Mouse (Mus musculus): ENCODE results near the gene Mettl18.
"Not testable (repeated sequence)": the region's sequence is repeated elsewhere in the genome, so short reads cannot be mapped to it uniquely, and the experiment has no call there.

The Mettl18 gene

DNA sequence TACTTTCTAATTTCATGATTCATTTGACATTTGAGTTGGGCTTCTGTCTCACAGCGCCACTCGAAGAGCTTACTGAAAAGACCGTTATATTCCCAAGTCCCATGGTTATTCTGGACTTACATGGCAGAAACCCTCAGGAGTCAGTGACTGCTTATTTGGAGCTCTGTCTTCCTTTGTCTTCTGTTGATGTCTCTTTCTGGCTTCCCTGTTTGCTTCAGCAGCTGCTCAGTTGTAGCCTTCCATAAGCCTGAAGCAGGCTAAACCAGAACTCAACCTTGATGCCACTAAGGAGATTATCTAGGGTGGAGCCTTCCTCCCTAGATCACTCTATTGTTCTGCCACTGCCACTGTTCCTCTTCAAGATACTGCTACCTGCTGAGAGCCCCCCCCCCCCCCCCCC lies 26.1 kb downstream of the Mettl18 start:
- ChIA-PET POLR2A (interaction anchor here (0.6 to 2.5 kb wide), 22 partner anchors 8 to 1634 kb away, joined by 3 to 12 read pairs (median 3); partner anchors contain the start of genes BC055324 (in 3 of the 4), Mettl18 (in 3 of the 4), Blzf1 (in 1 of the 4) and Slc19a2 (in 1 of the 4)), CTCF (interaction anchor here (0.6 to 1.4 kb wide), 13 partner anchors 10 to 1100 kb away, joined by 3 to 4 read pairs (median 3); partner anchors contain the start of genes BC055324 (in 1 of the 4), Gorab (in 1 of the 4), Kifap3 (in 1 of the 4) and Mettl18 (in 1 of the 4))

DNA sequence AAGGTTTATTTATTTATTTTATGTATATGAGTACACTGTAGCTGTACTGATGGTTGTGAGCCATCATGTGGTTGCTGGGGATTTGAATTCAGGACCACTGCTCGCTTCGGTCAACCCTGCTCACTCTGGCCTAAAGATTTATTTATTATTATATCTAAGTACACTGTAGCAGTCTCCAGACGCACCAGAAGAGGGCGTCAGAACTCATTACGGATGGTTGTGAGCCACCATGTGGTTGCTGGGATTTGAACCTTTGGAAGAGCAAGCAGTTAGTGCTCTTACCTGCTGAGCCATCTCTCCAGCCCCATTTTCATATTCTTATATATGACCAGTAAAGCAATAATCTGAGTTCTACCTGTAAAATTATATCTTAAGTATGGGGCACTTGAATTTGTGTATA lies 27.4 kb downstream of the Mettl18 start:
- CTCF ChIA-PET, POLR2A ChIA-PET: not testable (repeated sequence)

DNA sequence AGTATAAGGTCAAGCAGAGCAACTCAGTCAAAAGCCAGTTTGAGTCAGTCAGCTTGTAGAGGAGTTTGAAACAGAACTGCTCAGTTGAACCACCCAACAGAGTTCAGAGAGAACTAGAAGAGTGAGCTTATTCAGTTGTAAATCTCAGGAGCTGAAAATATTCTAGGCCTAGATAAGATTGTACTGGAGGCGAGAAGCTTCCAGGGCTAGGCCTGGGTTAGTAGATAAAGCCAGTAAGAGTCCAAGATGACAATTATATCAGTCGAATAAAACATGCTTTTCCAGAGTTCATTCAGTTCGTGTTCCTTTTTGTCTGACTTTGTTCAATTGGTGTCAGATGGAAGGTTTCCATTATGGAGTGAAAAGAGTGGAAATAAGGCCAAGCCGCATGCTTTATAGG lies 31.0 kb downstream of the Mettl18 start:
- ChIA-PET CTCF (no interaction called here), POLR2A (no interaction called here)

DNA sequence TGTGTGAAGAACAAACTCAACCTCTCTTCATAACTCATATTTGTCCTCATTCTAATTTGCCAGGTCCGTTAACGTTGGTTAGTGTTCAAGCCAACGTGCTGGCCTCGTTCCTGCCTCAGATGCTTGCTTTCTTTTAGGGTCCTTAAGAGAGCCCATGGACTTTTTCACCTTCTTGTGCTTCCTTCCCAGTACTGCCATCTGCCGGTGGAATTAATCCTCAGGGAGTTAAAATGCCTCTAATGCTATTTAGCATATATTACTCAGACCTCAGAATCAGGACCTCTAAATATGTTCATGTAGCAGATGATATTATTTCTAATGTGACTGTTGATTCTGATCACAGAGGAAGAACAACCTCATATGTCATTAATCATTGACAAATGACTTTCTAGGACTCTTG lies 32.7 kb downstream of the Mettl18 start:
- POLR2A ChIA-PET: interaction anchor here in 1 of 4 experiments (2.4 kb wide), 1 partner anchor 11 kb away, joined by 6 read pairs; no protein-coding TSS in a partner anchor
- CTCF ChIA-PET: interaction anchor here in 1 of 4 experiments (1.0 kb wide), 1 partner anchor 33 kb away, joined by 4 read pairs; the partner anchor contains the start of genes BC055324 and Mettl18

DNA sequence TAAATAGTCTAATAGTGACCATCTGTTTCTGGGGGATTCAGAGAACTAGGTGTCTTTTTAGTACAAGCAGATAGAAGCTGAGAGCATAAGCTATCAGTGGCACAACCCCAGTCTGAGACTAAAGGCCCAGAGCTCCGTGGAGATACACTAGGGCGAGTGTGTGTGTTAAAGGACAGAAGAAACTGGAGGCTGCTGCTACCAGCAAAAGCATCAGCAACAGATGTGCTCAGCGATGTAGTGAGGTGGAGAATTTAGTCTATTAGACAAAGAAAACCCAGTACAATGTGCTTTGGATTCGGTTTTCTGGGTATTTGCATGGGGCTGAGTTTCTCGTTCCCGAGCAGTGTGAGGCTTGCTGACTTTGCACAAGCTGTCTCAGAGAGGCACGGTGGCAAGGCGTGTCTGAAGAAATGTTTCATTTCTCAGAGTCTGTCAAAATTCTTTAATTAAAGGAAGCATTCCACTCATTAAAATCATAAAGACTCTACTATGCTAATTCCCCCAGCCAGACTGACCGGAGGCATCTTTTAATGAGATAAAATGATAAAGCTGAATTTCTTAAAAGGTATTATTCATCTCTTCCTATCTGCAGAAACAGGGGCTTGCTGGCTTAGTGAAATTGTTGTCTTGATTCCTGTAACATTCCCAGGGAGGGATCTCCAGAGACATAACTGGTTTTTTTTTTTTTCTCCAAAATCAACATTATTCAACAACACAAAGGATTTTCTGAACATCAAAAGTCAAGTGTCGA lies 45.9 kb downstream of the Mettl18 start:
- ChIA-PET POLR2A (no interaction called here), CTCF (interaction anchor here in 2 of 4 experiments (0.9 to 2.6 kb wide), 2 partner anchors 13 to 98 kb away, joined by 3 to 7 read pairs; no protein-coding TSS in a partner anchor)

DNA sequence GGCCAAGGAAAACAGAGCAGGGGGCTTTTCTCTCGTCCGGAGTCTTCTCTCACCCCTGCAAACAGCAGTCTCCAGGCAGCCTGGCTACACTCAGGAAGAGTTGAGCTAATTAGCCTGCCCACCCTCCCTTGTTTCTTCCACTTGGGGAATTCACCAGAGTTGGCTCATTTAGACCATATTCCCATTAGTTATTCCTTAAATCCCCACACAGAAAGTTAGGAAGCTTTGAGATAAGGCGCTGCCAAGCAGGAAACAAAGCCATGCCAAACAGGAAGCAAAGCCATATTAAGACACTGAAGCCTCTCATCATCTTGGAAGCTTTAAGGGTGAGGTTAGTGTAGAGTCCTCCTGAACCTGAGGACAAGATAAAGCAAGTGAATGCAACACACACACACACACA lies 48.9 kb downstream of the Mettl18 start:
- ChIA-PET POLR2A (no interaction called here), CTCF (interaction anchor here in 1 of 4 experiments (1.0 kb wide), 1 partner anchor 95 kb away, joined by 3 read pairs; no protein-coding TSS in a partner anchor)

Measured in embryonic stem cell, embryonic (primary cell).